Mouse (Mus musculus) forebrain, embryonic 14.5 days (tissue): Measurements from ENCODE around the gene Col4a2. TPM values are rescaled to one million over a fixed set of nuclear protein-coding genes. Genes with fewer than 3 reads are reported as not detected.

ENCODE experiments used
- ATAC-seq: fragments of 200-750 bp; cut with Nextera tagmentation; 2 replicates; pipeline ENCODE4 v1.8.0; 2017; ENCODE audit warnings: mild to moderate bottlenecking, moderate library complexity
- DNase-seq: peaks from one replicate; pipeline ENCODE4 v3.0.0-alpha.2; 2015; ENCODE audit warnings: low spot score
- H3K27ac ChIP-seq: fragments of 300-500 bp; sonication (generic); 2 replicates; pipeline ENCODE4 v1.5.1; 2014; ENCODE audit warnings: low read depth, mild to moderate bottlenecking, control low read depth, low read length, moderate library complexity
- H3K27me3 ChIP-seq: fragments of 300-500 bp; sonication (generic); replicated peaks from 2 replicates; pipeline ENCODE4 v1.6.1; 2014; ENCODE audit warnings: low read length, control low read depth, mixed read lengths; ENCODE audit not compliant: control insufficient read depth, insufficient read depth
- H3K36me3 ChIP-seq: fragments of 300-500 bp; sonication (generic); 2 replicates; pipeline ENCODE4 v1.6.1; 2014; ENCODE audit warnings: low read length, control low read depth; ENCODE audit not compliant: control insufficient read depth, insufficient read depth
- H3K4me1 ChIP-seq: fragments of 300-500 bp; sonication (generic); 2 replicates; pipeline ENCODE4 v1.6.1; 2014; ENCODE audit warnings: antibody characterized with exemption, low read length, control low read depth; ENCODE audit not compliant: control insufficient read depth, insufficient read depth
- H3K4me2 ChIP-seq: fragments of 300-500 bp; sonication (generic); 2 replicates; pipeline ENCODE4 v1.6.1; 2014; ENCODE audit warnings: mild to moderate bottlenecking, control low read depth, low read length
- H3K4me3 ChIP-seq: fragments of 300-500 bp; sonication (generic); 2 replicates; pipeline ENCODE4 v1.5.1; 2014; ENCODE audit warnings: low read depth, low read length, control low read depth
- H3K9ac ChIP-seq: fragments of 300-500 bp; sonication (generic); 2 replicates; pipeline ENCODE4 v1.6.1; 2014; ENCODE audit warnings: mild to moderate bottlenecking, low read length, control low read depth, moderate library complexity
- H3K9me3 ChIP-seq: fragments of 300-500 bp; sonication (generic); replicated peaks from 2 replicates; pipeline ENCODE4 v1.6.1; 2016; ENCODE audit warnings: low read length, control low read depth, mixed read lengths; ENCODE audit not compliant: control insufficient read depth
- WGBS: fragments of 180-500 bp; shearing (Covaris S2); extraction: QIAGEN DNeasy Blood & Tissue Kit; methylation state at CpG from one replicate; pipeline ENCODE4 v1.1.7; 2014; 5-methylcytosine and 5-hydroxymethylcytosine counted together
- polyA plus RNA-seq: library from polyadenylated mRNA; unstranded; fragments of >200 nt; fragmentation: Nextera tagmentation; extraction: Ambion mirVana; gene quantifications from 2 replicates; pipeline ENCODE4 v1.2.1, GENCODE M21; 2014

The Col4a2 gene
- polyA plus RNA-seq, 1 experiment from 2014 or later = 19.1 TPM

GRCm38 (mm10) chr8:11452974-11453373, 140.4 kb downstream of the Col4a2 start:
- Histone ChIP-seq H3K36me3 (no peaks in the 10 kb centered on the region), H3K4me2 (no peak overlapping the region), H3K9ac (no peak overlapping the region), H3K4me3 (no peak overlapping the region), H3K27me3 (no peaks in the 10 kb centered on the region), H3K4me1 (no peaks in the 10 kb centered on the region), H3K9me3 (no peaks in the 10 kb centered on the region), H3K27ac (no peak overlapping the region)
- ATAC-seq (no peak; the same call in 1 of the 2 replicates), DNase-seq (peak; percentile 15)
- 9% methylated on average over 4 of the region's 4 CpGs for WGBS

- Histone ChIP-seq H3K4me1 (no peaks in the 10 kb centered on the region), H3K9ac (no peak overlapping the region), H3K36me3 (no peaks in the 10 kb centered on the region), H3K27ac (no peak overlapping the region), H3K27me3 (no peaks in the 10 kb centered on the region), H3K4me2 (no peak overlapping the region), H3K4me3 (no peak overlapping the region), H3K9me3 (no peaks in the 10 kb centered on the region)
- no peak for DNase-seq
- no peak for ATAC-seq
- 27% methylated on average over 12 of the region's 12 CpGs for WGBS
Observed at GRCm38 (mm10) chr8:11454228-11454627, 141.6 kb downstream of the Col4a2 start.

- ATAC-seq (no peak), DNase-seq (no peak)
- no peaks in the 10 kb centered on the region for H3K9me3 ChIP-seq
- H3K9ac ChIP-seq = no peak overlapping the region
- H3K27ac ChIP-seq = no peak overlapping the region
- no peaks in the 10 kb centered on the region for H3K36me3 ChIP-seq
- no peaks in the 10 kb centered on the region for H3K4me1 ChIP-seq
- H3K27me3 ChIP-seq = no peaks in the 10 kb centered on the region
- no peak overlapping the region for H3K4me3 ChIP-seq
- no peak overlapping the region for H3K4me2 ChIP-seq
- WGBS = 63% methylated on average over 3 of the region's 3 CpGs
Observed at GRCm38 (mm10) chr8:11457278-11457677, 144.7 kb downstream of the Col4a2 start.

GRCm38 (mm10) chr8:11457981-11458836, 145.6 kb downstream of the Col4a2 start:
- WGBS = 59% methylated on average over 12 of the region's 12 CpGs
- no peak overlapping the region for H3K4me3 ChIP-seq
- peak; percentile 25 for DNase-seq

GRCm38 (mm10) chr8:11459016-11459415, 146.4 kb downstream of the Col4a2 start:
- DNase-seq (no peak), ATAC-seq (no peak)

More at GRCm38 (mm10) chr8:11457981-11458836, 145.6 kb downstream of the Col4a2 start:
- Histone ChIP-seq H3K36me3 (no peaks in the 10 kb centered on the region), H3K4me1 (no peaks in the 10 kb centered on the region), H3K4me2 (no peak overlapping the region), H3K27me3 (no peaks in the 10 kb centered on the region), H3K27ac (no peak overlapping the region), H3K9me3 (no peaks in the 10 kb centered on the region), H3K9ac (no peak overlapping the region)
- no peak for ATAC-seq

DNA sequence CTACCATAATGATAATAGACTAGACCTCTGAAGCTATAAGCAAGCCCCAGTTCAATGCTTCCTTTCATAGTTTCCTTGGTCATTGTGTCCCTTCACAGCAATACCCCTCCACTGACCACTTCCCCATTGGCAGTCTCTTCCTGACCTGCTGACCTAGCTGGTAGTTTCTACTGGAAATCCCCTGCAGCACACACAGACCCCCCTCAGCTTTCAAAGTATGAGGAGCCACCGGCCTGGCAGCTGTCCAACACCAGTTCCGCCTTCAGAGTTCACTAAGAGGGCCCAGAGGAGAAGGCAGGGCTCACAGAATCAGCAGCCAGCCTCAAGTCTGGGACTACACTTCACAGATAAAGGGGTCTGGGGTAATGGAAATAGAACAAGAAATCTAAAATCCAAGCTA, 148.3 kb downstream of the Col4a2 start:
- H3K4me1 ChIP-seq = no peaks in the 10 kb centered on the region
- 54% methylated on average over 2 of the region's 2 CpGs for WGBS
- H3K36me3 ChIP-seq = no peaks in the 10 kb centered on the region
- H3K9ac ChIP-seq = no peak overlapping the region
- no peaks in the 10 kb centered on the region for H3K9me3 ChIP-seq
- ATAC-seq (no peak), DNase-seq (no peak)
- H3K4me2 ChIP-seq = no peak overlapping the region
- no peaks in the 10 kb centered on the region for H3K27me3 ChIP-seq
- H3K27ac ChIP-seq = no peak overlapping the region
- H3K4me3 ChIP-seq = no peak overlapping the region

More at GRCm38 (mm10) chr8:11459016-11459415, 146.4 kb downstream of the Col4a2 start:
- Histone ChIP-seq H3K27ac (no peak overlapping the region), H3K4me2 (no peak overlapping the region), H3K4me3 (no peak overlapping the region), H3K9ac (no peak overlapping the region), H3K36me3 (no peaks in the 10 kb centered on the region), H3K4me1 (no peaks in the 10 kb centered on the region), H3K27me3 (no peaks in the 10 kb centered on the region), H3K9me3 (no peaks in the 10 kb centered on the region)
- 74% methylated on average over 5 of the region's 5 CpGs for WGBS

DNA sequence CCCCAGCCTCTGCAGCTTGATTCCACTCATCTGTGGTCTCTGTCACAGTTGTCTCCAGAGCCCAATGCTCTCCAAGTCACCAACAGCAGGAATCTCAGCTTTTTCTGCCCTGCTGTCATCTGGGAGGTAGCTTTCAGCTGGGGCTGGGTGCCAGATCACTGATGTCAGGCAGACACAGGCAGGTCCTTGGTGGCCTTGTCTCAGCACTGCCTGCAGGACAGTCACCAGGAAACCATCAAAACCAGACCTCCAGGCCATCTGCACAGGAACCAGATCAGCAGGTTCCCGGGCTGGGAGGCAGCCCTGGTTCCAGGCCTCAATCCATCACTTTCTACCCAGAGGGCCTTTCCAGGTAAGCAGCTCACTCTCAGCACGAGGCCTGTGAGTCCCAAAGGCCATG, 149.2 kb downstream of the Col4a2 start:
- Histone ChIP-seq H3K27me3 (no peaks in the 10 kb centered on the region), H3K9ac (no peak overlapping the region), H3K4me3 (no peak overlapping the region), H3K27ac (no peak overlapping the region), H3K36me3 (no peaks in the 10 kb centered on the region), H3K4me2 (no peak overlapping the region), H3K4me1 (peaks cover 2% of the 10 kb centered on the region; the same call in 1 of the 2 replicates), H3K9me3 (no peaks in the 10 kb centered on the region)
- no peak for ATAC-seq
- 83% methylated on average over 2 of the region's 2 CpGs for WGBS
- no peak for DNase-seq

DNA sequence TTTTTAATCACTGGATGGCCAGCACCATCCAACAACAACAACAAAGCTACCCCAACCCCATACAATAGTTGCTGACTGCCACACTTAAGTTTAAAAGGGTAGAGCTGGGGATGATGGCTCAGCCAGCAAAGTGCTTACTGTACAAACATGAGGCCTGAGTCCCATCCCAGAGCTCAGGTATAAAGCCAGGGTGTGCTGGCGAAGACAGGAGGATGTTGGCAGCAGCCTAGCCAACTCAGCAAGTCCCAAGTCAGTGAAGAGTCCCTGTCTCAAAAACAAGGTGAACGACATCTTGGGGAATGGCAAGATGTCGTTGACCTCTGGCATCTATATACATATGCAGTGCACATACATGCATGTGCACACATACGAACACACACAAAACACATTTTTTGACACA, 150.0 kb downstream of the Col4a2 start:
- DNase-seq (no peak), ATAC-seq (no peak)
- WGBS = 94% methylated on average over 4 of the region's 4 CpGs
- H3K4me1 ChIP-seq = peaks cover 2% of the 10 kb centered on the region; the same call in 1 of the 2 replicates
- no peak overlapping the region for H3K4me2 ChIP-seq
- H3K9ac ChIP-seq = no peak overlapping the region
- H3K9me3 ChIP-seq = no peaks in the 10 kb centered on the region
- no peak overlapping the region for H3K27ac ChIP-seq
- H3K4me3 ChIP-seq = no peak overlapping the region
- H3K36me3 ChIP-seq = no peaks in the 10 kb centered on the region
- no peaks in the 10 kb centered on the region for H3K27me3 ChIP-seq

- no peaks in the 10 kb centered on the region for H3K36me3 ChIP-seq
- ATAC-seq (no peak), DNase-seq (no peak)
- no peaks in the 10 kb centered on the region for H3K9me3 ChIP-seq
- H3K4me2 ChIP-seq = no peak overlapping the region
- peaks cover 2% of the 10 kb centered on the region; the same call in 1 of the 2 replicates for H3K4me1 ChIP-seq
- no peak overlapping the region for H3K4me3 ChIP-seq
- no peak overlapping the region for H3K9ac ChIP-seq
- H3K27me3 ChIP-seq = no peaks in the 10 kb centered on the region
- 98% methylated on average over 2 of the region's 2 CpGs for WGBS
- H3K27ac ChIP-seq = no peak overlapping the region
Observed at GRCm38 (mm10) chr8:11463541-11463888, 150.9 kb downstream of the Col4a2 start.
